Mouse (Mus musculus) embryonic facial prominence, embryonic 15.5 days (tissue): ENCODE results near the gene Nptn. TPM values are rescaled to one million over a fixed set of nuclear protein-coding genes. Genes with fewer than 3 reads are reported as not detected.

Experiments
- ATAC-seq: fragments of 200-750 bp; cut with Nextera tagmentation; 2 replicates; pipeline ENCODE4 v1.8.0; 2017; ENCODE audit warnings: low read depth, moderate TSS enrichment; ENCODE audit not compliant: insufficient number of reproducible peaks, low FRiP score, low TSS enrichment
- H3K27ac ChIP-seq: fragments of 300-500 bp; sonication (generic); replicated peaks from 2 replicates; pipeline ENCODE4 v1.5.1; 2015; ENCODE audit warnings: mild to moderate bottlenecking, inconsistent platforms
- H3K27me3 ChIP-seq: fragments of 300-500 bp; sonication (generic); 2 replicates; pipeline ENCODE4 v1.6.1; 2015; ENCODE audit warnings: inconsistent platforms
- H3K36me3 ChIP-seq: fragments of 300-500 bp; sonication (generic); 2 replicates; pipeline ENCODE4 v1.6.1; 2015; ENCODE audit warnings: mild to moderate bottlenecking, inconsistent platforms
- H3K4me1 ChIP-seq: fragments of 300-500 bp; sonication (generic); 2 replicates; pipeline ENCODE4 v1.6.1; 2015; ENCODE audit warnings: inconsistent platforms
- H3K4me2 ChIP-seq: fragments of 300-500 bp; sonication (generic); replicated peaks from 2 replicates; pipeline ENCODE4 v1.6.1; 2015; ENCODE audit warnings: mild to moderate bottlenecking, inconsistent platforms
- H3K4me3 ChIP-seq: fragments of 300-500 bp; sonication (generic); replicated peaks from 2 replicates; pipeline ENCODE4 v1.5.1; 2015; ENCODE audit warnings: mild to moderate bottlenecking, inconsistent platforms
- H3K9ac ChIP-seq: fragments of 300-500 bp; sonication (generic); 2 replicates; pipeline ENCODE4 v1.6.1; 2015; ENCODE audit warnings: inconsistent platforms
- H3K9me3 ChIP-seq: fragments of 300-500 bp; sonication (generic); replicated peaks from 2 replicates; pipeline ENCODE4 v1.6.1; 2016; ENCODE audit warnings: inconsistent platforms
- WGBS: fragments of 180-500 bp; shearing (Covaris S2); methylation state at CpG from one replicate; pipeline ENCODE4 v1.1.7; 2015; 5-methylcytosine and 5-hydroxymethylcytosine counted together
- polyA plus RNA-seq: library from polyadenylated mRNA; unstranded; fragments of >200 nt; fragmentation: Nextera tagmentation; extraction: Ambion mirVana; gene quantifications from 2 replicates; pipeline ENCODE4 v1.2.1, GENCODE M21; 2015

Nptn gene
- polyA plus RNA-seq, 1 experiment from 2014 or later: 123 TPM

GRCm38 (mm10) chr9:58615064-58615938, 33.3 kb downstream of the Nptn start:
- 65% methylated on average over 3 of the region's 3 CpGs for WGBS
- Histone ChIP-seq H3K27me3 (no peaks in the 10 kb centered on the region), H3K9me3 (no peaks in the 10 kb centered on the region), H3K4me2 (no peak overlapping the region), H3K4me1 (peaks cover 9% of the 10 kb centered on the region; the same call in 1 of the 2 replicates), H3K36me3 (no peaks in the 10 kb centered on the region), H3K4me3 (no peak overlapping the region), H3K9ac (no peak overlapping the region), H3K27ac (no peak overlapping the region)
- no peak for ATAC-seq

DNA sequence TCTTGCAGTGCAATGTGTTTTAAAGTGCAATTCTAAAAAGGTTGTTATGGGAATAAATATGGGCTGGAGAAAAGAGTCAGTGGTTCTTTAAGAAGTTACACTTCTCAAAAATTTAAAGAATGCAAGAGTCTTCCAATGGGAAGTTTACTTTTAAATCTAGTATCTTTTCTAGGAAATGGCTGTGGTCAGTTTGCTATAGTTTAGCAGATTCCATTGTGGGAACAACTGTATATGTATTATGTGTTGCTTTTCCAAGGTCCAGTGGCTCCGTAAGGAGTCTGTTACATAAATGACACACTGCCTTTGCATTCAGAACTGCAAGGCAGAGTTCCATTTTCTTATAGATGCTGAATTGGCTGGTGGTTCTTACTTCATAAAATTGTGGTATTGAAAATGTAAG, 41.0 kb downstream of the Nptn start:
- H3K27ac ChIP-seq: no peak overlapping the region
- 78% methylated on average over 1 of the region's 1 CpGs for WGBS
- no peaks in the 10 kb centered on the region for H3K4me1 ChIP-seq
- ATAC-seq: no peak
- H3K4me3 ChIP-seq: no peak overlapping the region
- H3K9me3 ChIP-seq: no peaks in the 10 kb centered on the region
- H3K9ac ChIP-seq: no peak overlapping the region
- no peak overlapping the region for H3K4me2 ChIP-seq
- H3K36me3 ChIP-seq: 0 out of 2 replicates have a peak, but pooled peaks cover 4% of the 10 kb centered on the region
- no peaks in the 10 kb centered on the region for H3K27me3 ChIP-seq

DNA sequence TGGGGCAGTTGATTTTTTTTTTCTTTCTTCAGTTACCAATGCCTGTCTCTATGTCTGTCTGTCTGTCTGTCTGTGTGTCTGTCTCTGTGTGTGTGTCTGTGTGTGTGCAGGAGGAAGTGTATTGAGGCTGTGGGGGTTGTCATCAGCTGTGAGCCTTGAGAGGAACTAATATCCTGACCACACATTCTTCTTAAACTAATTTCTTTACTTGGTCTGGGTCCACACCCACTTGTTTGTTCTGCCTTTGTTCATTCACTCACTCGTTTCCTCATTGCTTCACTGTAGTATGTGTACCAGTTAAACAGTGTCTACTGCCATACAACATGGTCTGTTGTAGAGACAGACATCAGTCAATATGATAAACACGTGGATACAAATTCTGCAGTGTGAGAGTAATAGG, 45.2 kb downstream of the Nptn start:
- H3K36me3 ChIP-seq: peaks cover 9% of the 10 kb centered on the region
- H3K27ac ChIP-seq: no peak overlapping the region
- H3K4me2 ChIP-seq: no peak overlapping the region
- no peaks in the 10 kb centered on the region for H3K27me3 ChIP-seq
- H3K9me3 ChIP-seq: no peaks in the 10 kb centered on the region
- no peaks in the 10 kb centered on the region for H3K4me1 ChIP-seq
- H3K9ac ChIP-seq: no peak overlapping the region
- H3K4me3 ChIP-seq: no peak overlapping the region
- WGBS: 73% methylated on average over 2 of the region's 2 CpGs
- no peak for ATAC-seq

DNA sequence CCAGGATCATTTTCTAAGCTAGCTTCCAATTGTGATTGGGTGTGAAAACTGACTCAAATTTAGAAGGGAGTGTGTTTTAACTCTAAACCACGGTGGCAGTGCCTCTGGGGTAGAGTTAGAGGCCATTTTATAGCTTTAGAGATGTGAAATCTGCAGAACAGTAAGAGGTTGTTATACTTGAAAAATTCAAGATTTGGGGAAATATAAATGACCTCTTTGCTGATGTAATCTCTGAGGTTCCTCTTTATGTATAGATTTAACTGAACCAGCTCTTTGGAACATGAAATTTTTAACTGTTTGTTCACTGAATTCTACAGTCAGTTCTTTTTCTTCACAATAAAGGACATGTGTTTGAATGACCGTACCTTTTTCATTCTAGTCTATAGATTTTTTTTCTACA, 48.4 kb downstream of the Nptn start:
- no peak overlapping the region for H3K4me3 ChIP-seq
- ATAC-seq: no peak
- 75% methylated on average over 2 of the region's 2 CpGs for WGBS
- peaks cover 19% of the 10 kb centered on the region for H3K36me3 ChIP-seq
- no peak overlapping the region for H3K27ac ChIP-seq
- H3K9ac ChIP-seq: no peak overlapping the region
- H3K9me3 ChIP-seq: no peaks in the 10 kb centered on the region
- H3K4me1 ChIP-seq: no peaks in the 10 kb centered on the region
- no peak overlapping the region for H3K4me2 ChIP-seq
- H3K27me3 ChIP-seq: no peaks in the 10 kb centered on the region

GRCm38 (mm10) chr9:58648406-58649264, 66.6 kb downstream of the Nptn start:
- 75% methylated on average over 6 of the region's 6 CpGs for whole genome bisulfite sequencing
- Histone ChIP-seq H3K4me3 (no peak overlapping the region), H3K27me3 (no peaks in the 10 kb centered on the region), H3K36me3 (peaks cover 14% of the 10 kb centered on the region), H3K4me1 (no peaks in the 10 kb centered on the region), H3K9me3 (no peaks in the 10 kb centered on the region), H3K27ac (no peak overlapping the region), H3K9ac (no peak overlapping the region), H3K4me2 (no peak overlapping the region)
- ATAC-seq: no peak

DNA sequence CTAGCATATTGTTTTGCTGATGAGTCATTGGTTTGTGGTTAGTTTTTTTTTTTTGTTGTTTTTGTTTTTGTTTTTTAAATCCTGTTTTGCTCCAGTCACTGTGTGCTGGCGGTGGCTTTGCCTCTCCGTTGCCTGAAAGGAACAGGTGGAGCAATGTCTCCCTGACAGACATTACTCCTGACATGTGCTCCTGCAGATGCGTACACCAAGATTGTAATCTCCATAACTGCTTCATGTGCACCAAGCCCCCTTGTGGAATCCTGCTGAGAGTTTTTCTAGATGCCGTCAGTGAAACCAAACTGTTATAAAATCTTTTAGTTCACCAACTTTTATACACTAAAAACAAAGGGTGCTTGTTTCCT, 67.2 kb downstream of the Nptn start:
- WGBS: 53% methylated on average over 4 of the region's 4 CpGs
- no peak overlapping the region for H3K27ac ChIP-seq
- no peak for ATAC-seq
- H3K4me3 ChIP-seq: no peak overlapping the region
- H3K36me3 ChIP-seq: peaks cover 8% of the 10 kb centered on the region
- H3K4me2 ChIP-seq: no peak overlapping the region
- H3K9ac ChIP-seq: no peak overlapping the region
- H3K9me3 ChIP-seq: no peaks in the 10 kb centered on the region
- no peaks in the 10 kb centered on the region for H3K27me3 ChIP-seq
- H3K4me1 ChIP-seq: no peaks in the 10 kb centered on the region

- Histone ChIP-seq H3K9ac (no peak overlapping the region), H3K4me3 (no peak overlapping the region), H3K36me3 (0 out of 2 replicates have a peak, but pooled peaks cover 3% of the 10 kb centered on the region), H3K4me1 (no peaks in the 10 kb centered on the region), H3K27me3 (no peaks in the 10 kb centered on the region), H3K9me3 (no peaks in the 10 kb centered on the region), H3K4me2 (no peak overlapping the region), H3K27ac (no peak overlapping the region)
- WGBS: 50% methylated on average over 4 of the region's 4 CpGs
- ATAC-seq: no peak
Observed at GRCm38 (mm10) chr9:58651993-58652392, 70.0 kb downstream of the Nptn start.

- Histone ChIP-seq H3K4me2 (no peak overlapping the region), H3K9me3 (no peaks in the 10 kb centered on the region), H3K4me3 (no peak overlapping the region), H3K4me1 (no peaks in the 10 kb centered on the region), H3K27me3 (no peaks in the 10 kb centered on the region), H3K36me3 (peaks cover 11% of the 10 kb centered on the region), H3K27ac (no peak overlapping the region), H3K9ac (no peak overlapping the region)
- no peak for ATAC-seq
- 72% methylated on average over 4 of the region's 4 CpGs for WGBS
Observed at GRCm38 (mm10) chr9:58654494-58654893, 72.5 kb downstream of the Nptn start.

GRCm38 (mm10) chr9:58656396-58656795, 74.4 kb downstream of the Nptn start:
- Histone ChIP-seq H3K9me3 (no peaks in the 10 kb centered on the region), H3K4me1 (no peaks in the 10 kb centered on the region), H3K4me3 (no peak overlapping the region), H3K27ac (no peak overlapping the region), H3K27me3 (no peaks in the 10 kb centered on the region), H3K36me3 (peaks cover 18% of the 10 kb centered on the region), H3K9ac (no peak overlapping the region), H3K4me2 (no peak overlapping the region)
- no peak for ATAC-seq
- 69% methylated on average over 2 of the region's 2 CpGs for WGBS

GRCm38 (mm10) chr9:58656824-58657223, 74.8 kb downstream of the Nptn start:
- Histone ChIP-seq H3K4me3 (no peak overlapping the region), H3K36me3 (peaks cover 17% of the 10 kb centered on the region), H3K9me3 (no peaks in the 10 kb centered on the region), H3K4me1 (no peaks in the 10 kb centered on the region), H3K27me3 (no peaks in the 10 kb centered on the region), H3K27ac (no peak overlapping the region), H3K9ac (no peak overlapping the region), H3K4me2 (no peak overlapping the region)
- whole genome bisulfite sequencing: 95% methylated on average over 2 of the region's 2 CpGs
- ATAC-seq: no peak

- no peak overlapping the region for H3K4me3 ChIP-seq
- H3K4me1 ChIP-seq: no peaks in the 10 kb centered on the region
- no peaks in the 10 kb centered on the region for H3K9me3 ChIP-seq
- H3K9ac ChIP-seq: no peak overlapping the region
- H3K36me3 ChIP-seq: peaks cover 26% of the 10 kb centered on the region
- H3K27me3 ChIP-seq: no peaks in the 10 kb centered on the region
- WGBS: 81% methylated on average over 5 of the region's 5 CpGs
- no peak for ATAC-seq
- no peak overlapping the region for H3K4me2 ChIP-seq
- no peak overlapping the region for H3K27ac ChIP-seq
Observed at GRCm38 (mm10) chr9:58657735-58658512, 75.9 kb downstream of the Nptn start.
